Mouse (Mus musculus): ENCODE data around the gene Vps13c. TPM values are rescaled to one million over a fixed set of nuclear protein-coding genes. Genes with fewer than 3 reads are reported as not detected.

The Vps13c gene
- polyA plus RNA-seq, 1 experiment from 2014 or later: 3.1 TPM

DNA sequence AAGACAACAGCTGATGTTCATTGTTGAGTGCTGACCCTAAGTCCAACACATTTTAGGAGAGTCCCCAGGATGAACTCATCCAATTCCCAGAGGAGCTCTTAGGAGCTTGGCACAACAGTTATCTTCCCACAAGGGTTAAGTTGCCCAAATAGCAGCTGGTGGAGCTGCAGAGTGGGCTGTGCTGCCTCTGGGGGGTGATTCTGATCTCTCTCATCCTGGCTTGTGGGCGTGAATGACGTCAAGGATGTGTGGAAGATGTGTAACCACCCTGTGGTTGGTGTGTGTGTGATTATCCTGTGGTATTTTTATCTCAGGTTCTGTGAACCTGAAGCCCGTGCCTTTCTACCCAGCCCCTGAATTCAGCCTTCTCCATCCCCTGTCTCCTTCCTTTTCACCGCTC, 188.4 kb downstream of the Vps13c start:
- ATAC-seq (ENCODE audit: insufficient number of reproducible peaks, insufficient read depth, low FRiP score, low TSS enrichment, low read depth): no peak
- Histone ChIP-seq H3K4me1 (replicated peaks) (no peaks in the 10 kb centered on the region), H3K27me3 (no peaks in the 10 kb centered on the region), H3K36me3 (no peaks in the 10 kb centered on the region), H3K27ac (no peak overlapping the region), H3K4me3 (replicated peaks) (no peak overlapping the region), H3K9ac (replicated peaks) (no peak overlapping the region), H3K4me2 (no peak overlapping the region), H3K9me3 (no peaks in the 10 kb centered on the region)
- 76% methylated on average over 4 of the region's 4 CpGs for WGBS

DNA sequence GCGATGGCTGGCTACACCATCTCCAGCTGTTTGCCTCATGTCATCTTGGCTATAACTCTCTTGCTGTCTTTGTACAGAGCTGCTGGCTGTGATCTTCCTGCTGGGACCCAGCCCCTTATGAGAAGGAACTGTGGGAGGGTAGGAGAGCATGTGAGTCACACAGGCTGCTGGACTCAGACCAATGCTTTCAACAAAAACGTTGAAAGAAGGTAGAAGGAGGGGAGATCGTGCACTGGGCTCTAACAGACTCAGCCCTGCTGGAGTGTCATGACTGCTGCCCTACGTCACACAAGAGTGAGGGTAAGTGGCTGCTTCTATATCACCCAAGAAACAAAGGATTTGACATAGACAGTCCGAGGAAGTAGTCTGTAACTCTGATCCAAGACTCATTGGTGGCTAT, 193.6 kb downstream of the Vps13c start:
- H3K27me3 ChIP-seq: no peaks in the 10 kb centered on the region
- no peak overlapping the region for H3K4me3 ChIP-seq (replicated peaks)
- WGBS: 72% methylated on average over 5 of the region's 5 CpGs
- H3K9ac ChIP-seq (replicated peaks): no peak overlapping the region
- no peaks in the 10 kb centered on the region for H3K9me3 ChIP-seq
- H3K4me1 ChIP-seq (replicated peaks): no peaks in the 10 kb centered on the region
- H3K27ac ChIP-seq: no peak overlapping the region
- ATAC-seq (ENCODE audit: insufficient number of reproducible peaks, insufficient read depth, low FRiP score, low TSS enrichment, low read depth): no peak
- no peaks in the 10 kb centered on the region for H3K36me3 ChIP-seq
- H3K4me2 ChIP-seq: no peak overlapping the region

Other genes with a start within 250 kb of the Vps13c start
- gene C2cd4b, start 81.0 kb upstream of the Vps13c start, polyA plus RNA-seq (2016; fragmentation: Nextera tagmentation; extraction: Ambion mirVana): 0.18 and 0.28 TPM in 2 replicates
- 0.15 and 0.24 TPM in 2 replicates for gene C2cd4a, start 8.1 kb upstream of the Vps13c start, polyA plus RNA-seq (2016; fragmentation: Nextera tagmentation; extraction: Ambion mirVana)